Mouse (Mus musculus): ENCODE measurements at regions not wholly inside any gene's neighbourhood (a gene's known extent, or its start where the extent isn't known, plus 50 kb on each side); places are given as distances from the start of the nearest gene placed in this dataset.

- Histone ChIP-seq H3K4me3 (ENCODE audit: low read depth, low read length) (no peak overlapping the region), H3K4me2 (ENCODE audit: low read depth, low read length) (no peak overlapping the region), H3K27me3 (ENCODE audit: control insufficient read depth, insufficient read depth, low read length) (no peaks in the 10 kb centered on the region), H3K4me1 (ENCODE audit: control insufficient read depth, insufficient read depth) (no peaks in the 10 kb centered on the region), H3K27ac (ENCODE audit: low read depth) (no peak overlapping the region), H3K36me3 (replicated peaks; ENCODE audit: control insufficient read depth, insufficient read depth, low read length) (no peaks in the 10 kb centered on the region), H3K9me3 (replicated peaks; ENCODE audit: control insufficient read depth, low read length) (no peaks in the 10 kb centered on the region), H3K9ac (replicated peaks; ENCODE audit: low read depth, low read length) (no peak overlapping the region)
- ATAC-seq (ENCODE audit: insufficient read depth, low read depth) (no peak), DNase-seq (ENCODE audit: low spot score) (no peak)
- WGBS: 68% methylated on average over 5 of the region's 5 CpGs
- TF ChIP-seq EP300 (IDR thresholded peaks at IDR 0.05; ENCODE audit: low read depth) (no peak), CTCF (IDR thresholded peaks at IDR 0.05; ENCODE audit: low read depth) (no peak)
These were observed 747.7 kb upstream of the A1bg start for GRCm38 (mm10) chr15:61670556-61670955.

DNA sequence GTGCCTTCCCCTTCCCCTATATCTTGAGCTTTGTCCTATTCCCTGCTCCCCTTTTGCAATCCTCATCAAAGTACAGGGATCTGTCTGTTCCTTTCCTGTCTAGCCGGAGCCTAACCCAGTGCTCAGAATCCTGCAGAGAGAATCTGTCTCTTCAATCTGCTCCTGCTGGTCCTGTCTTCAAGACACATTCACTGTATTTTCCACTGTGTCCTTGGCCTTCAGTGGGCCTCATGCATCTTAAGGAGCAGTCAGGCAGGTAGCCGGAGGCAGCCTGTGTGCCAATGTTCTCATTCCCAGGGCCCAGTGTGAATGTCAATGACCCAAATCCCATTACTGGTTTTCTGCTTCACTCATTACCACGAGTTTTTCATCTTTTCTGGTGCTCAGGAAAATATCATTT, 737.8 kb upstream of the A1bg start:
- WGBS: 62% methylated on average over 3 of the region's 3 CpGs

GRCm38 (mm10) chr15:61656951-61657350, 734.1 kb upstream of the A1bg start:
- no peak overlapping the region for H3K27ac ChIP-seq (ENCODE audit: low read depth)
- H3K4me1 ChIP-seq (ENCODE audit: control insufficient read depth, insufficient read depth): no peaks in the 10 kb centered on the region
- H3K27me3 ChIP-seq (ENCODE audit: control insufficient read depth, insufficient read depth, low read length): no peaks in the 10 kb centered on the region
- ATAC-seq (ENCODE audit: insufficient read depth, low read depth) (no peak), DNase-seq (ENCODE audit: low spot score) (no peak)
- no peak overlapping the region for H3K4me2 ChIP-seq (ENCODE audit: low read depth, low read length)
- no peak overlapping the region for H3K4me3 ChIP-seq (ENCODE audit: low read depth, low read length)
- H3K9ac ChIP-seq (replicated peaks; ENCODE audit: low read depth, low read length): no peak overlapping the region
- no peaks in the 10 kb centered on the region for H3K36me3 ChIP-seq (replicated peaks; ENCODE audit: control insufficient read depth, insufficient read depth, low read length)
- TF ChIP-seq CTCF (IDR thresholded peaks at IDR 0.05; ENCODE audit: low read depth): no peak
- TF ChIP-seq EP300 (IDR thresholded peaks at IDR 0.05; ENCODE audit: low read depth): no peak
- no peaks in the 10 kb centered on the region for H3K9me3 ChIP-seq (replicated peaks; ENCODE audit: control insufficient read depth, low read length)

More for the DNA sequence above, 737.8 kb upstream of the A1bg start:
- no peaks in the 10 kb centered on the region for H3K9me3 ChIP-seq (replicated peaks; ENCODE audit: control insufficient read depth, low read length)
- no peak overlapping the region for H3K4me2 ChIP-seq (ENCODE audit: low read depth, low read length)
- H3K9ac ChIP-seq (replicated peaks; ENCODE audit: low read depth, low read length): no peak overlapping the region
- TF ChIP-seq EP300 (IDR thresholded peaks at IDR 0.05; ENCODE audit: low read depth) (no peak), CTCF (IDR thresholded peaks at IDR 0.05; ENCODE audit: low read depth) (no peak)
- DNase-seq (ENCODE audit: low spot score) (no peak), ATAC-seq (ENCODE audit: insufficient read depth, low read depth) (no peak)
- H3K27ac ChIP-seq (ENCODE audit: low read depth): no peak overlapping the region
- no peaks in the 10 kb centered on the region for H3K4me1 ChIP-seq (ENCODE audit: control insufficient read depth, insufficient read depth)
- H3K36me3 ChIP-seq (replicated peaks; ENCODE audit: control insufficient read depth, insufficient read depth, low read length): no peaks in the 10 kb centered on the region
- H3K27me3 ChIP-seq (ENCODE audit: control insufficient read depth, insufficient read depth, low read length): no peaks in the 10 kb centered on the region
- no peak overlapping the region for H3K4me3 ChIP-seq (ENCODE audit: low read depth, low read length)

DNA sequence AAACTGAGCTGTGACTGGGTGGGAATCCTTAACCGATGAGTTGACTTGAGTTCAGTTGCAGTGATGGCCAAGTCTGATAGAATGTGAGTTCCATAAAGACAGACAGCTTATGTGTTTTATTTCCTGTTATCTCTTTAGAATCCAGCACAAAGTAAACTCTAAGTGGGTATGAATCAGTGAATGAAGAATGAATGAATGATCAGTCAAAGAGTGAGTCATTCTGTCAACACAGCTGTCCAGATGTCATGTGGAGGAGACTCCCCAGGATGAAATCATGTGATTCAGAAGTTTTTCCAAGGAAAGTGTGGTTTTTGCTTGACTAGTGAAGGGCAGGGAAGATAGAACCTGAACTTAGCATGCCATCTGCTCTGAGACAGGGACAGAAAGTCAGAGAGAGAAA, 732.0 kb upstream of the A1bg start:
- Histone ChIP-seq H3K9ac (replicated peaks; ENCODE audit: low read depth, low read length) (no peak overlapping the region), H3K36me3 (replicated peaks; ENCODE audit: control insufficient read depth, insufficient read depth, low read length) (no peaks in the 10 kb centered on the region), H3K4me2 (ENCODE audit: low read depth, low read length) (no peak overlapping the region), H3K4me3 (ENCODE audit: low read depth, low read length) (no peak overlapping the region), H3K27me3 (ENCODE audit: control insufficient read depth, insufficient read depth, low read length) (no peaks in the 10 kb centered on the region), H3K9me3 (replicated peaks; ENCODE audit: control insufficient read depth, low read length) (no peaks in the 10 kb centered on the region), H3K27ac (ENCODE audit: low read depth) (no peak overlapping the region), H3K4me1 (ENCODE audit: control insufficient read depth, insufficient read depth) (no peaks in the 10 kb centered on the region)
- no peak for TF ChIP-seq CTCF (IDR thresholded peaks at IDR 0.05; ENCODE audit: low read depth)
- no peak for TF ChIP-seq EP300 (IDR thresholded peaks at IDR 0.05; ENCODE audit: low read depth)
- DNase-seq (ENCODE audit: low spot score) (no peak), ATAC-seq (ENCODE audit: insufficient read depth, low read depth) (no peak)
- WGBS: 79% methylated on average over 1 of the region's 1 CpGs

DNA sequence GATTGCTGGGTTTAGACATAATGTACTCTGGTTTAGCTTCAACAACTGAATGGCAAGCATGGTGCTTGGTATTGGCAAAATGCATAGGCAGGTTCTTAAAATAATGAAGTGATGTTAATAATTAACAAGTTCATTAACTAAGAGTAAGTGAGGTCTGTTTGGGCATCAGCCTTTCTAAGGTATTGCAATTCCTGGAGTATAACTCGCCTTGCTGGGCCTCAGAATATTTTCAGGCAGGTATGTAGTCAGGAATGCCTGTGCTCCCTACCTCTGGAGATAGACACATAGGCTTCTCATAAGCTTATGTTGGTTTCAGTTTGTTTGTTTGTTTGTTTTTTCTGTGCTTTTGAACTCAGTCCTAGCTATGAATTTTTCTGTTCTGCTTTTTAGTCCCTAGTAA, 731.0 kb upstream of the A1bg start:
- 82% methylated on average over 1 of the region's 1 CpGs for WGBS
- no peaks in the 10 kb centered on the region for H3K36me3 ChIP-seq (replicated peaks; ENCODE audit: control insufficient read depth, insufficient read depth, low read length)
- no peak for ATAC-seq (ENCODE audit: insufficient read depth, low read depth)
- no peak overlapping the region for H3K4me3 ChIP-seq (ENCODE audit: low read depth, low read length)
- TF ChIP-seq EP300 (IDR thresholded peaks at IDR 0.05; ENCODE audit: low read depth) (no peak), CTCF (IDR thresholded peaks at IDR 0.05; ENCODE audit: low read depth) (no peak)
- no peaks in the 10 kb centered on the region for H3K27me3 ChIP-seq (ENCODE audit: control insufficient read depth, insufficient read depth, low read length)
- H3K4me1 ChIP-seq (ENCODE audit: control insufficient read depth, insufficient read depth): no peaks in the 10 kb centered on the region
- no peak overlapping the region for H3K9ac ChIP-seq (replicated peaks; ENCODE audit: low read depth, low read length)
- H3K9me3 ChIP-seq (replicated peaks; ENCODE audit: control insufficient read depth, low read length): no peaks in the 10 kb centered on the region
- no peak overlapping the region for H3K4me2 ChIP-seq (ENCODE audit: low read depth, low read length)
- no peak for DNase-seq (ENCODE audit: low spot score)
- no peak overlapping the region for H3K27ac ChIP-seq (ENCODE audit: low read depth)

- no peaks in the 10 kb centered on the region for H3K9me3 ChIP-seq (replicated peaks; ENCODE audit: control insufficient read depth, low read length)
- ATAC-seq (ENCODE audit: insufficient read depth, low read depth) (no peak), DNase-seq (ENCODE audit: low spot score) (no peak)
- H3K36me3 ChIP-seq (replicated peaks; ENCODE audit: control insufficient read depth, insufficient read depth, low read length): no peaks in the 10 kb centered on the region
- no peak overlapping the region for H3K4me2 ChIP-seq (ENCODE audit: low read depth, low read length)
- H3K27me3 ChIP-seq (ENCODE audit: control insufficient read depth, insufficient read depth, low read length): no peaks in the 10 kb centered on the region
- no peaks in the 10 kb centered on the region for H3K4me1 ChIP-seq (ENCODE audit: control insufficient read depth, insufficient read depth)
- no peak overlapping the region for H3K4me3 ChIP-seq (ENCODE audit: low read depth, low read length)
- no peak for TF ChIP-seq EP300 (IDR thresholded peaks at IDR 0.05; ENCODE audit: low read depth)
- TF ChIP-seq CTCF (IDR thresholded peaks at IDR 0.05; ENCODE audit: low read depth): no peak
- no peak overlapping the region for H3K27ac ChIP-seq (ENCODE audit: low read depth)
- no peak overlapping the region for H3K9ac ChIP-seq (replicated peaks; ENCODE audit: low read depth, low read length)
- 68% methylated on average over 8 of the region's 8 CpGs for WGBS
These were observed 696.1 kb upstream of the A1bg start for GRCm38 (mm10) chr15:61618638-61619500.

Measured in heart, postnatal 0 days (tissue).